Mouse (Mus musculus): ENCODE measurements at regions not wholly inside any gene's neighbourhood (a gene's known extent, or its start where the extent isn't known, plus 50 kb on each side); places are given as distances from the start of the nearest gene placed in this dataset.
A peak's percentile ranks its signal among the peaks of the same experiment; 100 is the strongest.

- ATAC-seq (ENCODE audit: insufficient number of reproducible peaks, low FRiP score, low TSS enrichment): no peak
These were observed 59.9 kb downstream of the Adamts1 start for GRCm38 (mm10) chr16:85743022-85743421.

GRCm38 (mm10) chr16:85738606-85739195, 64.2 kb downstream of the Adamts1 start:
- 0 out of 2 replicates have a peak, but pooled peaks have one; percentile 40 for ATAC-seq (ENCODE audit: insufficient number of reproducible peaks, low FRiP score, low TSS enrichment)

- ATAC-seq (ENCODE audit: insufficient number of reproducible peaks, low FRiP score, low TSS enrichment): no peak
These were observed 74.9 kb downstream of the Adamts1 start for GRCm38 (mm10) chr16:85728026-85728425.

GRCm38 (mm10) chr16:85721968-85722367, 80.9 kb downstream of the Adamts1 start:
- no peak for ATAC-seq (ENCODE audit: insufficient number of reproducible peaks, low FRiP score, low TSS enrichment)

- ATAC-seq (ENCODE audit: insufficient number of reproducible peaks, low FRiP score, low TSS enrichment): no peak
These were observed 90.6 kb downstream of the Adamts1 start for GRCm38 (mm10) chr16:85712291-85712690.

GRCm38 (mm10) chr16:85704254-85705020, 98.5 kb downstream of the Adamts1 start:
- ATAC-seq (ENCODE audit: insufficient number of reproducible peaks, low FRiP score, low TSS enrichment): no peak

- ATAC-seq (ENCODE audit: insufficient number of reproducible peaks, low FRiP score, low TSS enrichment): no peak
These were observed 99.9 kb downstream of the Adamts1 start for GRCm38 (mm10) chr16:85702889-85703480.

- 0 out of 2 replicates have a peak, but pooled peaks have one; percentile 52 for ATAC-seq (ENCODE audit: insufficient number of reproducible peaks, low FRiP score, low TSS enrichment)
These were observed 103.6 kb downstream of the Adamts1 start for GRCm38 (mm10) chr16:85699329-85699728.

GRCm38 (mm10) chr16:85682721-85683120, 120.2 kb downstream of the Adamts1 start:
- ATAC-seq (ENCODE audit: insufficient number of reproducible peaks, low FRiP score, low TSS enrichment): no peak

- peak; percentile 43; the same call in 1 of the 2 replicates for ATAC-seq (ENCODE audit: insufficient number of reproducible peaks, low FRiP score, low TSS enrichment)
These were observed 122.6 kb downstream of the Adamts1 start for GRCm38 (mm10) chr16:85680351-85680750.

- no peak for ATAC-seq (ENCODE audit: insufficient number of reproducible peaks, low FRiP score, low TSS enrichment)
These were observed 124.1 kb downstream of the Adamts1 start for GRCm38 (mm10) chr16:85678781-85679180.

GRCm38 (mm10) chr16:85678228-85678627, 124.7 kb downstream of the Adamts1 start:
- no peak for ATAC-seq (ENCODE audit: insufficient number of reproducible peaks, low FRiP score, low TSS enrichment)

- ATAC-seq (ENCODE audit: insufficient number of reproducible peaks, low FRiP score, low TSS enrichment): peak; percentile 66; the same call in 1 of the 2 replicates
These were observed 123.8 kb upstream of the Cyyr1 start for GRCm38 (mm10) chr16:85677027-85677426.

GRCm38 (mm10) chr16:85668767-85669166, 115.6 kb upstream of the Cyyr1 start:
- ATAC-seq (ENCODE audit: insufficient number of reproducible peaks, low FRiP score, low TSS enrichment): no peak

GRCm38 (mm10) chr16:85667790-85668189, 114.6 kb upstream of the Cyyr1 start:
- ATAC-seq (ENCODE audit: insufficient number of reproducible peaks, low FRiP score, low TSS enrichment): no peak

GRCm38 (mm10) chr16:85649516-85649915, 96.3 kb upstream of the Cyyr1 start:
- ATAC-seq (ENCODE audit: insufficient number of reproducible peaks, low FRiP score, low TSS enrichment): no peak

GRCm38 (mm10) chr16:85640992-85641391, 87.8 kb upstream of the Cyyr1 start:
- no peak for ATAC-seq (ENCODE audit: insufficient number of reproducible peaks, low FRiP score, low TSS enrichment)

- ATAC-seq (ENCODE audit: insufficient number of reproducible peaks, low FRiP score, low TSS enrichment): no peak
These were observed 83.9 kb upstream of the Cyyr1 start for GRCm38 (mm10) chr16:85637079-85637478.

GRCm38 (mm10) chr16:85629738-85630137, 76.5 kb upstream of the Cyyr1 start:
- ATAC-seq (ENCODE audit: insufficient number of reproducible peaks, low FRiP score, low TSS enrichment): no peak

GRCm38 (mm10) chr16:85624505-85624904, 71.3 kb upstream of the Cyyr1 start:
- ATAC-seq (ENCODE audit: insufficient number of reproducible peaks, low FRiP score, low TSS enrichment): no peak

- no peak for ATAC-seq (ENCODE audit: insufficient number of reproducible peaks, low FRiP score, low TSS enrichment)
These were observed 50.9 kb upstream of the Cyyr1 start for GRCm38 (mm10) chr16:85604089-85604488.

Data from cerebellum, adult (tissue).